Mouse (Mus musculus): ENCODE measurements at regions not wholly inside any gene's neighbourhood (a gene's known extent, or its start where the extent isn't known, plus 50 kb on each side); places are given as distances from the start of the nearest gene placed in this dataset.
"Not testable (repeated sequence)": the region's sequence is repeated elsewhere in the genome, so short reads cannot be mapped to it uniquely, and the experiment has no call there.

GRCm38 (mm10) chr2:116444163-116444562, 378.5 kb upstream of the Meis2 start:
- DNase-seq, result no peak

- no peak for DNase-seq
Observed at GRCm38 (mm10) chr2:116440252-116440651, 374.6 kb upstream of the Meis2 start.

DNA sequence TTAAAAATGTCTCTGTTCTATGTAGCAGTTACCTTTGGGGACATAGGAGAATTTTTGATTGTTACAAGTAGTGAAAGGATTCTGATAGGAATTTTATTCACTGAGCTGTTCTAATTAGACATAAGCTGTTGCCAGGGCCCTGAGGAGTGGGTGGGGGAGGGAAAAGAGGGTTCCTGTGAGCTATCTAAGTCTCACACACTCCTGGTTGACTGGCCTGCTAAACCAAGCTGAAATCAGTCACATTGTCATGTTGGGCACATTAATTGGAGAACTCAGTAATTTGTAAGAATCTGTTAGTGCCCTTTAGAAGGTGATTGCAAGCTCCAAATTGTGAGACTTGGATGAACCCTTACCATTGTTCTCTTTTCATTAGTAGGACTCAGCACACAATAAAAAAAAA, 367.8 kb upstream of the Meis2 start:
- DNase-seq, result no peak

DNA sequence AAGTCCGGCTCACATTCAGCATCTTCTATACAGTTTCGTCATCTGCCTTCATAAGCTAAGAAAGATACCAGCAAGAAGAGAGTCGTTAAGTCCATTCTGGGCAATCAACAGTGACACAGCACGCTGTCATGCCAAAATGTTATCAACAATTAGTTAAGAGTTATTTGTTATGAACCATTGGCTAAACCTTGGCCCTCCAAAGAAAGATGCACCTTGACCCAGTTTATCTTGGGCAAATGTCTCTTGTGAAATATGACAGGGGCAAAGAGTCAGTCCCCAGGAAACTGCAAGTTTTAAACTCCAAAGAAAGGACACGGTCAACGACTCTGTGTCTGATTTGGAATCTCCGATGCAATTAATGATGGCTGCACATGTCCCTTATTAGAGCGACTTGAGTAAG, 358.5 kb upstream of the Meis2 start:
- no peak for DNase-seq

DNA sequence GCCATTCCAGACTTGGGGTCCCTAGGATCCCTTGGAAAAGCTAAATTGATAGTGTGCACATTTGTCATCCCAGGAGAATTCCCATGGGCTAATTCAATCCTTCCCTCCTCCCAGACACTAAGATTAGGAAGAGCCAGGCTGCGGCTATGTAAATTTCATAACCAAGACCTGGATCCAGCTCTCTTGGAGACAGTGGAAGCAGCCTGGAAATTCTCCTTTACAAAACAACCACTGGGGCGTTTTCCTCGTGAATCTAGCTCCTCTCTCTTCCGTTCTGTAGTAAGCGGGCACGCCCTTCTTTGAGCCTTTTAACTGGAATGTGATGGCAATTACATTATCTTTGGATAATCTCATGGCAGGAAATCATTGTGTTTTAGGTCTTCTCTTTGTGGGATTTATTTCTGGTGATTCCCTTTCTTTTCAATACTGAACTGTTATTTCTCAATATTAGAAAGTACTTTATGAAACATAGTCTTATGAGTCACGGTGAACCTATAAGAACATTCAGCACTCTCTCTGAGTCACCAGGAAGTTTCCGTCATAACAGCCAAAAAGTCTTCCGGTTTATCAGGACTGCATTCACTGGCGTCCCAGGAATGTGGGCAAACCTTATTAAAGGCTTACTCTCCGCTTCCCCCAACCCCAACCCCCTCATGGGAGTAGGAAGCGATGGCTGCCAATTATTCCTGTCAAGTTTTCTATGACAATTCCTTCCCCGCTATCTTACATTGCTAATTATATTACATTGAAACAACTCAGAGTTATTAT, 352.0 kb upstream of the Meis2 start:
- peak; percentile 27 for DNase-seq

GRCm38 (mm10) chr2:116415742-116416141, 350.1 kb upstream of the Meis2 start:
- no peak for DNase-seq

GRCm38 (mm10) chr2:116402113-116402512, 336.5 kb upstream of the Meis2 start:
- DNase-seq, result no peak

- no peak for DNase-seq
Observed at GRCm38 (mm10) chr2:116399966-116400365, 334.3 kb upstream of the Meis2 start.

DNA sequence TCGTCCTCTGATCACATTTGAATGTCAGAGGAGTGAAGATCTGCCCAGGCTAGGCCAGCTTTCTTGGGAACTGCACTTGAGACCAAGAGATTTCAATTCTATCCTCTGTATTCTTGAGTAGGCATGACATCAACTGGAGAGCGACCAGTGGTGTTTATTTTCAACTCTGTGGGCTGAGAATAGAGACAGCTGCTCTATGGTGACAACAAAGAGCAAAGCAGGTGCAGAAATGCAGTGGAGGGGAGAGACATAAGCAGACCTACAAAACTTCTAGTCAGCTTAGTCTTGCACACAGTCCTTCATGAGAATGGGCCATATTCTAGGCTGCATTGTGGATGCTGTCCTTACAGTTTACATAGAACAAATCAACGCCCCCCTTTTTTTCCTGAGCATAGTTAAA, 303.2 kb upstream of the Meis2 start:
- DNase-seq, result no peak

DNA sequence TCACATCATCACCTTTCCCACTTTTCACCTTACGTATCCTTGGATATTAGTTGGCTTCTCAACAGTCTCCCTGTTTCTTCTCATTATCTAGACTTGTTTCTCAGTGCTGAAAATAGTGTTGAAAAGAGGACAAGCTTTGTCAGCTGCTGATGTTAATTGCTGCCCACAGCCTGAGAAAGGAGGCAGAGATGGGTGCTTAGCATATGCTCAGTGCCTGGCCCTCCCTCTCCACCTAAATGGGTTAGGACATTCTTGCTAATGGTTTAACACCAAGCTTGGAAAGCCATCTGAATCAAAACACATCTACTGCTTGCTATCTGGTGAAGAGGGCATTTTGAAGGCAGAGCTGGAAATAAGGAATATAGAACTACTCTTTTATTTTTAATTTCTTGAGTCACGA, 298.5 kb upstream of the Meis2 start:
- no peak for DNase-seq

DNA sequence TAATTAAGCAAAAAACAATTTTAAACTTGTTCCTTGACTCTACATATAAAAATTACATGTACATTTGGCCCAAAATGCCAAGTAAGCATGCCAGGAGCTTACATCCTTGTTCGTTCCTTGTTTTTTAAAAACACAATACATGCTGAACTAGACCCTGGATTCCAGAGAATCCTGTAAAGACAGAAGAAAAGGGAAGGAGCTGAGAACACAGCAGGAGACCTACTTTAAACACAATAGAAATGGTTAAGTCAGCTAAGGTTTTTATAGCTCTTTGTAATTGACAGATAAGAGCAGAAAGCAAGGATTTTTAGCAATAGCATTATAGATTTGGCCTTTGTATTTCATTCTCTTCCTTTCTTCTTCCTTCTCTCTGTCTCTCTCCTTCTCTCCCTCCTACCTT, 292.5 kb upstream of the Meis2 start:
- DNase-seq, result no peak

- no peak for DNase-seq
Observed at GRCm38 (mm10) chr2:116348530-116348914, 282.9 kb upstream of the Meis2 start.

DNA sequence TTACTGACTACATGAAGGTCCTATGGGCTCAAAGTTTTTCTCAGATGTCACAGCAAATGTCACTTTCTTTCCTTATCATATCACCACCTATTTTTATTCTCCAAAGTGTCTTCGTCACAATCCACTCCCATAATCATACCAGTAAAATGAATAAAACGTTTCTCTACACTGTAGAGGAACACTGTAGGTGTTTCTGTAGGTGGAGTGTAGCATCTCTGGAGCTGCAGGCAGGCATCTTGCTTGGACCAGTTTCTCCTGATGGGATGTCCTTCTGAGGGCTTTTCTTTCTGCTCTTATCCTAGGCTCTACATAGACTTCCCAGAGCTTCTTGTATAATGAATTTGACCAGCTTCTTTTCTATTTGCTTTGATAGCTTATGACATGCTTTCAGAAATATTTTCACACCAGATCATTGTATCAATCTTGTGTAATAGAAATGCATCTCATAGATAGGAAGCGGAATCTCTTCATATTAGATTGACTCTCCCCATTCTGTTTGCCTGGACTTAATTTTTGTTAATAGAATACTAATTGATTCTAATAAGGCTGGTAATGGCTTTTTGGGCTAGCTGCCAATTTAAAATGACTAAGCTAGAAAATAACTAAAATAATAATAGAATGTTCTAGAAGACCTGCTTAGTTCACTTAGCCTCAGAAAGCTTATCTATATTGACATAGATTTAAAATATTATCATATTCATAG, 282.3 kb upstream of the Meis2 start:
- no peak for DNase-seq

- DNase-seq, result no peak
Observed at GRCm38 (mm10) chr2:116331801-116332200, 266.2 kb upstream of the Meis2 start.

- no peak for DNase-seq
Observed at GRCm38 (mm10) chr2:116322039-116322770, 256.6 kb upstream of the Meis2 start.

GRCm38 (mm10) chr2:116299551-116299950, 233.9 kb upstream of the Meis2 start:
- DNase-seq, result no peak

- DNase-seq, result no peak
Observed at GRCm38 (mm10) chr2:116289886-116290285, 224.2 kb upstream of the Meis2 start.

- not testable (repeated sequence) for DNase-seq
Observed at GRCm38 (mm10) chr2:116243191-116243590, 177.6 kb upstream of the Meis2 start.

DNA sequence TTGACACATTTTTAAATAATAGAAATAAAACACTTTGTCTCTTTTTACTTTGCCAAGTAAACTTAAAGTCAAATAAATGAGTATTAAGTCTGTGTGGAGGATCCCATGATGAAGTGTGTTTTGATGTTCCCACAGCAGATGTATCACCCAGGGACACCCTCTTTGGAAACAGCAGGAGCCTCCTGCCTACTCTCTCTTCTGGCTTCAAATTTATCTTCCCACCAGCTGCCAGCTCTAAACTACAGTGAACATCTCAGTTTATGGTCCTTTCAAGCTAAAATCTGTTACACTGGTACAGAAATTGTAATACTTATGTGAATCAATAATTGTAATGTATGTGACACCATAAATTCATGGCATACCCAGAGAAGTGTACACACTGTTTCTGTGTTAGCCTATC, 171.1 kb upstream of the Meis2 start:
- no peak for DNase-seq

DNA sequence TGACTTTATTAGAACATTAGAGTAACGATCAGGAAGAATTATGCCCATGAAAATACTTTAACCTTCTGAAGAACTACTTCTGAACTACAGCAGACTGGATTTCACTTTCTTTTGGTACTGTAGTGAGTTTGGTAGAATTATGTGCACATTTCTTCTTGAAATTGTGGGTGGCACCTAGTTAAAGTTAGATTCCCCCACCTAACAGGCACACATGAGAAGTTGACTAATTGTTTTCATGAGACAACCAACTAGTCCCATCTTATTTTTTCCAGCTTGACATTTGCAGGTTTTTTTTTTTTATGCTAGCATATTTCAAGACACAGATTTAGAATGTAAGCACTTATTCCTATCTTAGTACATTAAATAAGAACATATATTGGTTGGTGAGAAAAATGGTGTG, 167.2 kb upstream of the Meis2 start:
- no peak for DNase-seq

- DNase-seq, result peak; percentile 22
Observed at GRCm38 (mm10) chr2:116216418-116216817, 150.8 kb upstream of the Meis2 start.

GRCm38 (mm10) chr2:116201248-116202223, 135.9 kb upstream of the Meis2 start:
- DNase-seq, result no peak

DNA sequence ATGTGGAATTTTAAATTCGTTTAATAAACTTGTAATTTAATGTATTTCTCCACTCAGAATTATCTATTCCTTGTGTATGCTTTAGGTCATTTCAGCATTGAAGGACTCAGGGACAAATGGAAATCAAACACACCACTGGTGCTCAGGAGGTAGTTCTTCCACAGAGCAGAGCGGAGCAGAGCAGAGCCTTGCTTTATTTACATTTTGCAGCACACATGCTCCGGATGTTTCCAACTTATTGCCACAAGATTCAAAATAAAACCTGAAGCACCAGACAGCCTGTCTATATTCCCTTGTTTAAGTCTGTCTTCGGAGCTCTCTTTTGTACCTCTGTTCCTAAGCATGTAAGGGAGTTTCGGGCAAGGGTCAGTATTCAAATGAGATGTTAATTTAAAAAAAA, 135.2 kb upstream of the Meis2 start:
- DNase-seq, result no peak
